Mouse (Mus musculus) cerebellum, adult 2 months (tissue): ENCODE data around the gene Sstr3.

ENCODE experiments used
- CTCF ChIP-seq: fragments of 200-500 bp; IDR thresholded peaks from 2 replicates; pipeline ENCODE4 v1.5.1; 2011; ENCODE audit warnings: low read depth, mild to moderate bottlenecking, control low read depth, low read length, moderate library complexity, borderline replicate concordance; ENCODE audit not compliant: insufficient read depth
- POLR2A ChIP-seq: fragments of 200-500 bp; IDR thresholded peaks from 2 replicates; pipeline ENCODE4 v1.6.1; 2011; ENCODE audit warnings: low read length, control low read depth, borderline replicate concordance; ENCODE audit not compliant: insufficient read depth

DNA sequence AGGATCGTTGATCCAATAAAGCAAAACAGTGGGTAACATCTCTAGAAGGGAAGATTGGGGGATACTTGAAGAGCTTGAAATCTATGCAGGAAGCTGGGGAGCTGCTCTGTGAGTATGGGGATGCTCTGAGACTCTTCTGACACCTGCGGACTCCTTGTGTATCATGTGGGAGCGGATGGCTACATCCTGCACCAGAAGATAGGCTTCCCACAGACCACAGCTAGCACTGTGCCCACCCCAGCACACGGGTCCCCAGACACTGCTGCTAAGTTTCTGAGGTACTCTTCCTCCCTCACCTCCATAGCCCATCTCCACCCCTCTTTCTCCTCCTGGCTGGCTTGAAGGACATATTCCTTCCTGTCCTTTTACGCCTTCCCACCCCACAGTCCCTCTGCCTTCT lies 25.7 kb upstream of the Sstr3 start:
- no peak for TF ChIP-seq CTCF
- TF ChIP-seq POLR2A: no peak
